Mouse (Mus musculus): Measurements from ENCODE around the gene Krt7. TPM values are rescaled to one million over a fixed set of nuclear protein-coding genes. Genes with fewer than 3 reads are reported as not detected.

Krt7 gene
- total and polyA plus RNA-seq, 2 experiments from 2014 or later: 10.2 to 24.8 TPM

- TF ChIP-seq EP300 (IDR thresholded peaks at IDR 0.05; ENCODE audit: low read depth) (no peak), CTCF (IDR thresholded peaks at IDR 0.05; ENCODE audit: low read depth) (no peak)
- WGBS: 33% methylated on average over 11 of the region's 11 CpGs
Observed at GRCm38 (mm10) chr15:101446572-101446971, 35.7 kb downstream of the Krt7 start.

DNA sequence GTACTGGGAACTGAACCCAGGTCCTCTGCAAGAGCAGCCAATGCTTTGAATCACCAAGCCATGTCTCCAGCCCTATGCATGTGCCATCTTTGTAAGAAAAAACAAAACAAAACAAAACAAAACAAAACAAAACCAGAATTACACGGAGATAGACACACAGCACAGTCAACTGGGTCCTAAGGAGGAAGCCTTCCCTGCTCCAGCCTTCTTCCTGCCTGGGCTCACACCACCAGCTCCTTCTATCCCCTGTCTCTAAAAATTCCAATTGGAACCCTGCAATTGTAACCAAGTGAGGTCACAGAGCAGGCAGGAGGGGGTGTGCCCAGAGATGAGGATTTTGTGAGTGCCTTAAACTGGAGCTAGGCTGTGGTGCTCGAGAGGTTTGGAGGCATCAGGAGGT lies 36.6 kb downstream of the Krt7 start, which contains the start of gene Krt88:
Krt88 (plus strand) TSS at position 301 of the 400 bp plus-strand sequence.
- Histone ChIP-seq H3K4me3 (ENCODE audit: low read depth, low read length) (no peak within 1 kb of the TSS), H3K9ac (replicated peaks; ENCODE audit: low read depth, low read length) (no peak within 1 kb of the TSS), H3K9me3 (replicated peaks; ENCODE audit: control insufficient read depth, low read length) (no peaks in the 10 kb centered on the region), H3K4me1 (ENCODE audit: control insufficient read depth, insufficient read depth) (no peaks in the 10 kb centered on the region), H3K27me3 (ENCODE audit: control insufficient read depth, insufficient read depth, low read length) (no peaks in the 10 kb centered on the region), H3K27ac (ENCODE audit: low read depth) (no peak within 1 kb of the TSS), H3K36me3 (replicated peaks; ENCODE audit: control insufficient read depth, insufficient read depth, low read length) (no peaks in the 10 kb centered on the region), H3K4me2 (ENCODE audit: low read depth, low read length) (peak within 1 kb of the TSS; percentile 34)
- DNase-seq (ENCODE audit: low spot score) (no peak), ATAC-seq (ENCODE audit: insufficient read depth, low read depth) (no peak)
- no peak for TF ChIP-seq CTCF (IDR thresholded peaks at IDR 0.05; ENCODE audit: low read depth)
- TF ChIP-seq EP300 (IDR thresholded peaks at IDR 0.05; ENCODE audit: low read depth): no peak
- 56% methylated on average over 2 of the region's 2 CpGs for WGBS

More at GRCm38 (mm10) chr15:101446572-101446971, 35.7 kb downstream of the Krt7 start:
- Histone ChIP-seq H3K36me3 (replicated peaks; ENCODE audit: control insufficient read depth, insufficient read depth, low read length) (no peaks in the 10 kb centered on the region), H3K27me3 (ENCODE audit: control insufficient read depth, insufficient read depth, low read length) (no peaks in the 10 kb centered on the region), H3K4me3 (ENCODE audit: low read depth, low read length) (no peak overlapping the region), H3K4me2 (ENCODE audit: low read depth, low read length) (peak overlapping the region; percentile 34), H3K27ac (ENCODE audit: low read depth) (no peak overlapping the region), H3K4me1 (ENCODE audit: control insufficient read depth, insufficient read depth) (no peaks in the 10 kb centered on the region), H3K9ac (replicated peaks; ENCODE audit: low read depth, low read length) (no peak overlapping the region), H3K9me3 (replicated peaks; ENCODE audit: control insufficient read depth, low read length) (no peaks in the 10 kb centered on the region)
- DNase-seq (ENCODE audit: low spot score) (peak; percentile 29), ATAC-seq (ENCODE audit: insufficient read depth, low read depth) (no peak)

GRCm38 (mm10) chr15:101453093-101453736 lies 42.4 kb downstream of the Krt7 start:
- Histone ChIP-seq H3K4me3 (ENCODE audit: low read depth, low read length) (no peak overlapping the region), H3K9me3 (replicated peaks; ENCODE audit: control insufficient read depth, low read length) (peaks cover 5% of the 10 kb centered on the region; the same call in 1 of the 2 replicates), H3K36me3 (replicated peaks; ENCODE audit: control insufficient read depth, insufficient read depth, low read length) (no peaks in the 10 kb centered on the region), H3K4me1 (ENCODE audit: control insufficient read depth, insufficient read depth) (no peaks in the 10 kb centered on the region), H3K27me3 (ENCODE audit: control insufficient read depth, insufficient read depth, low read length) (no peaks in the 10 kb centered on the region), H3K27ac (ENCODE audit: low read depth) (no peak overlapping the region), H3K4me2 (ENCODE audit: low read depth, low read length) (no peak overlapping the region), H3K9ac (replicated peaks; ENCODE audit: low read depth, low read length) (no peak overlapping the region)
- whole genome bisulfite sequencing: 5% methylated on average over 13 of the region's 13 CpGs
- no peak for TF ChIP-seq EP300 (IDR thresholded peaks at IDR 0.05; ENCODE audit: low read depth)
- peak; percentile 71 for TF ChIP-seq CTCF (IDR thresholded peaks at IDR 0.05; ENCODE audit: low read depth)
- ATAC-seq (ENCODE audit: insufficient read depth, low read depth) (peak; percentile 85), DNase-seq (ENCODE audit: low spot score) (peak; percentile 66)

- DNase-seq (ENCODE audit: low spot score): no peak
- no peak for ATAC-seq (ENCODE audit: insufficient read depth, low read depth)
- no peak overlapping the region for H3K4me2 ChIP-seq (ENCODE audit: low read depth, low read length)
- 77% methylated on average over 8 of the region's 8 CpGs for whole genome bisulfite sequencing
- H3K36me3 ChIP-seq (replicated peaks; ENCODE audit: control insufficient read depth, insufficient read depth, low read length): no peaks in the 10 kb centered on the region
- H3K9me3 ChIP-seq (replicated peaks; ENCODE audit: control insufficient read depth, low read length): peaks cover 5% of the 10 kb centered on the region; the same call in 1 of the 2 replicates
- no peak overlapping the region for H3K27ac ChIP-seq (ENCODE audit: low read depth)
- no peak overlapping the region for H3K9ac ChIP-seq (replicated peaks; ENCODE audit: low read depth, low read length)
- H3K4me3 ChIP-seq (ENCODE audit: low read depth, low read length): no peak overlapping the region
- no peaks in the 10 kb centered on the region for H3K4me1 ChIP-seq (ENCODE audit: control insufficient read depth, insufficient read depth)
- TF ChIP-seq EP300 (IDR thresholded peaks at IDR 0.05; ENCODE audit: low read depth) (no peak), CTCF (IDR thresholded peaks at IDR 0.05; ENCODE audit: low read depth) (no peak)
- no peaks in the 10 kb centered on the region for H3K27me3 ChIP-seq (ENCODE audit: control insufficient read depth, insufficient read depth, low read length)
Observed at GRCm38 (mm10) chr15:101454774-101455173, 43.9 kb downstream of the Krt7 start.

DNA sequence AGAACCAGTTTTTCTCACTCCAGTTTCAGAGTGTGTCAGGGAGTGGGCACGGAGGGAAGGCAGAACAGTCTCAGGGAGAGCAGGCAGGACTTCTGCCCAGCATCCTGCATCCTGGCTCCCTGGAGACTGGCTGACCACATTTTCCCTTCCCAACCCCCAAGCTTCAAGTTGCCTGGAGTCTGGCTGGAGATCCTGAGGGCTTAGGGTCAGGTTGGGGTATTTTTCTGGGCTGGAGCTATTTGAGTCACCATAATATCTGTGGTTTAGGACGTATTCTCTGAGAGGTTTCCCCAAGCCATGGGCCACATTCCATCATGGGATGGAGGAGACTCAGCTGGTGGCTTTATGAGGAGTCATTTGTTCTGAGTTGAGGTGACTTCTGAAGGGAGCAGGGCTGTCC lies 44.4 kb downstream of the Krt7 start:
- no peaks in the 10 kb centered on the region for H3K36me3 ChIP-seq (replicated peaks; ENCODE audit: control insufficient read depth, insufficient read depth, low read length)
- H3K9me3 ChIP-seq (replicated peaks; ENCODE audit: control insufficient read depth, low read length): peaks cover 5% of the 10 kb centered on the region; the same call in 1 of the 2 replicates
- WGBS: 71% methylated on average over 2 of the region's 2 CpGs
- no peak for TF ChIP-seq CTCF (IDR thresholded peaks at IDR 0.05; ENCODE audit: low read depth)
- no peak for TF ChIP-seq EP300 (IDR thresholded peaks at IDR 0.05; ENCODE audit: low read depth)
- ATAC-seq (ENCODE audit: insufficient read depth, low read depth) (no peak), DNase-seq (ENCODE audit: low spot score) (no peak)
- H3K27me3 ChIP-seq (ENCODE audit: control insufficient read depth, insufficient read depth, low read length): no peaks in the 10 kb centered on the region
- H3K4me3 ChIP-seq (ENCODE audit: low read depth, low read length): no peak overlapping the region
- no peaks in the 10 kb centered on the region for H3K4me1 ChIP-seq (ENCODE audit: control insufficient read depth, insufficient read depth)
- H3K4me2 ChIP-seq (ENCODE audit: low read depth, low read length): no peak overlapping the region
- no peak overlapping the region for H3K9ac ChIP-seq (replicated peaks; ENCODE audit: low read depth, low read length)
- no peak overlapping the region for H3K27ac ChIP-seq (ENCODE audit: low read depth)

GRCm38 (mm10) chr15:101455891-101456290 lies 45.0 kb downstream of the Krt7 start:
- TF ChIP-seq EP300 (IDR thresholded peaks at IDR 0.05; ENCODE audit: low read depth) (no peak), CTCF (IDR thresholded peaks at IDR 0.05; ENCODE audit: low read depth) (no peak)
- Histone ChIP-seq H3K4me1 (ENCODE audit: control insufficient read depth, insufficient read depth) (no peaks in the 10 kb centered on the region), H3K4me3 (ENCODE audit: low read depth, low read length) (no peak overlapping the region), H3K36me3 (replicated peaks; ENCODE audit: control insufficient read depth, insufficient read depth, low read length) (no peaks in the 10 kb centered on the region), H3K27me3 (ENCODE audit: control insufficient read depth, insufficient read depth, low read length) (no peaks in the 10 kb centered on the region), H3K9me3 (replicated peaks; ENCODE audit: control insufficient read depth, low read length) (peaks cover 5% of the 10 kb centered on the region; the same call in 1 of the 2 replicates), H3K9ac (replicated peaks; ENCODE audit: low read depth, low read length) (no peak overlapping the region), H3K4me2 (ENCODE audit: low read depth, low read length) (no peak overlapping the region), H3K27ac (ENCODE audit: low read depth) (no peak overlapping the region)
- no peak for ATAC-seq (ENCODE audit: insufficient read depth, low read depth)
- 83% methylated on average over 6 of the region's 6 CpGs for WGBS
- no peak for DNase-seq (ENCODE audit: low spot score)
